Mouse (Mus musculus) megakaryocyte, embryonic 14.5 days (primary cell): ENCODE results near the gene Pdhb.

Source experiments
- FLI1 ChIP-seq: IDR thresholded peaks from 2 replicates; pipeline ENCODE4 v1.6.1; 2012; ENCODE audit warnings: low read length, inconsistent platforms, mixed read lengths
- GATA1 ChIP-seq: IDR thresholded peaks from 3 replicates; pipeline ENCODE4 v1.6.1; 2012; ENCODE audit warnings: mixed read lengths, low read length, inconsistent platforms, borderline replicate concordance

- TF ChIP-seq GATA1: no peak
- TF ChIP-seq FLI1: no peak
Observed at GRCm38 (mm10) chr14:8158721-8159120, 14.1 kb downstream of the Pdhb start.
